Mouse (Mus musculus): ENCODE data around the gene Mtx2. TPM values are rescaled to one million over a fixed set of nuclear protein-coding genes. Genes with fewer than 3 reads are reported as not detected.

The Mtx2 gene
- total RNA-seq, 4 experiments from 2014 or later: 37.7 to 46.0 (median 41.5) TPM

- no peak for DNase-seq (ENCODE audit: low spot score in 2 of 2)
Observed at GRCm38 (mm10) chr2:74917880-74918537, 92.4 kb downstream of the Mtx2 start.

GRCm38 (mm10) chr2:74925968-74926814 is 100.6 kb downstream of the Mtx2 start:
- no peak for DNase-seq (ENCODE audit: low spot score in 2 of 2)

Other genes with a start within 250 kb of the Mtx2 start
- 10 to 100 TPM; 61.4 to 65.7 (median 63.9) TPM for gene Lnpk, start 246.4 kb upstream of the Mtx2 start, total RNA-seq (2022)
- gene Evx2, start 166.2 kb upstream of the Mtx2 start, total RNA-seq (2022): not detected
- gene Hoxd13, start 157.5 kb upstream of the Mtx2 start, total RNA-seq (2022): not detected
- not detected for gene Hoxd12, start 150.8 kb upstream of the Mtx2 start, total RNA-seq (2022)
- not detected for gene Hoxd11, start 146.2 kb upstream of the Mtx2 start, total RNA-seq (2022)
- gene Hoxd10, start 133.9 kb upstream of the Mtx2 start, total RNA-seq (2022): not detected
- gene Hoxd9, start 128.1 kb upstream of the Mtx2 start, total RNA-seq (2022): not detected
- not detected for gene Hoxd8, start 121.2 kb upstream of the Mtx2 start, total RNA-seq (2022)
- not detected for gene Hoxd3, start 113.9 kb upstream of the Mtx2 start, total RNA-seq (2022)
- not detected for gene Hoxd4, start 113.9 kb upstream of the Mtx2 start, total RNA-seq (2022)
- gene Gm28230, start 99.1 kb upstream of the Mtx2 start, total RNA-seq (2022): not detected
- under 1 TPM in 2 of 4 experiments, not detected in 2; 0.18 to 0.19 TPM for gene Hoxd1, start 62.8 kb upstream of the Mtx2 start, total RNA-seq (2022)